Mouse (Mus musculus): ENCODE data around the gene Hnf1b.

DNA sequence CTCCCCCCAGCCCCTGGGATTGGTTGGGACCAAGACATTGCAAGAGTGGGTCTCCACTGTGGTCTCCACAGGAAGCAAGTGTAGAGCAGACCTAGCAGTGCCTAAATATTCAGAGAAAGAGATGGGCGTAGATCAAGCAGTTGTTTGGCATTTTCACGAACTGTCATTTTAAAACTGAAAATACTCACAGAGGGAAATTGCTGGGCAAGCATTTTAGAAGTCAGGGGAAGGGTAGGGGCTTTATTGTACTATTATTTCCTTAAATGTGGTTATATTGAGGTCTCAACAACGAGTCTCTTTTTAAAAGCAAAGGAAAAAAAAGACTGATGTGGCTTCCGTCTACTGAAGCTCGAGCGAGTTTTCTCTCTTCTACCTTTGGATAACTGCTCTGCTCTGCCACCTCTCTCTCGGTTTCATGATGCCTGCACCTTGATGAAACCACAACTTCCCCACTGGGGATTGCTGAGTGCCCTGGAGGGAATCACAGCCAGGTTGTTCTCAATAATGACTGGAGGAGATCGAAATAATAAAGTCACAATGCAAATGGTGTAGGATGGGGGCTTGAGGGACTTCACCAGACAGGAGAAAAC, 21.2 kb upstream of the Hnf1b start:
- TF ChIP-seq CTCF (conservative IDR thresholded peaks at IDR 0.05; ENCODE audit: insufficient read depth, insufficient read length, low read depth, low read length) (no peak), POLR2A (IDR thresholded peaks at IDR 0.05; ENCODE audit: low read depth, low read length) (no peak)
